Mouse (Mus musculus): ENCODE measurements at regions not wholly inside any gene's neighbourhood (a gene's known extent, or its start where the extent isn't known, plus 50 kb on each side); places are given as distances from the start of the nearest gene placed in this dataset.

DNA sequence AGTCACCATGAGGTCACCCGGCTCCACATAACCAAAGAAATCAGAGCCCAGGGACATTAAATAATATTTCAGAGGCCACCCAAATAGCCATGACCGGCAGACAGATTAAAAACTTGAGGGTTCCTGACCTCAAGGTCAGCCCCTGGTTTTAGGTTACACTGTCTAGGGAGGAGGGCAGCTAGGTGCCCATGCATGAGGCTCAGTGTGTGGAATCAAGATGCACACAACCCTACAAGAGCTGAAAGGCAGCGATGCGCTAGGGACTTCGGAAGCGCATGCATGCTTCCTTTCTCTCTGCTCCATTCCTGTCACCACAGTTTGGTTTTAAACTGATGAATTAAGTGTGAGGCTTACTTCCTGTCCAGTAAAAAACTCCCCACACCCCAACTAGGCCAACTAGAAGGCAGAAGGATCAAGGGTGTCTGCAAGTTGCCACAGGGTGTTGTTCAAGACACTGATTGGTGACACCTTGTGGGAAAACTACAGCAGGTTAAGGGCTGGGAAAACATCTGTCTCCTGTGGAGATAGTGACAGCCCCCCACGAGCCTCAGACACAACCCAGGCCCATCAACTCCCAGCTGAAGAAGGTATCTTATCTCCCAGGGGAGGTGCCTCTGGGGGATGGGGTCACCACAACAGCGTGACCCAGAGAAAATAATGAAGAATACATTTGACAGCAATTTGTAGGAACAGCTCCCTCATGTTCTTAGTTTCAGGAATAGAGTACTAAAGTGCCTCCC is 127.2 kb upstream of the Gdnf start:
- no peak for DNase-seq (ENCODE audit: extremely low spot score in 1 of 2, low spot score in 1 of 2)

- DNase-seq (ENCODE audit: extremely low spot score in 1 of 2, low spot score in 1 of 2), result no peak
Measured at GRCm38 (mm10) chr15:7691251-7691650, 119.4 kb upstream of the Gdnf start.

DNA sequence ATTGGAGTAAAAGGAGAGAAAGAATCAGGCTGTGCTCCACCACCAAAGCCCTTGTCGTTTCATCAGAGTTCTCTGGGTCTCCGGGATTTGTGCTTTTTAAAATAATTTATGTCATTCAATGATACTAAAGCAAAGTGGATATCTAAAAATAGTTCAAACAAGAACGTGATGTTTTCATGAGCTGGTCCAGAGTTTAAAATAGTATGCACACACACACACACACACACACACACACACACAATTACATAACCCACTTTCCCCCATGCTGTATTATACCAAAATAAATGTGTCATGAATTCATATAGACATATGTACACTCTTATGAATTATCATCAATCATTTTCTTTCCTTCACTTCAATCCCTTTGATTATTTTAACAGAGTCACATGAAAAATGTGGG is 118.5 kb upstream of the Gdnf start:
- no peak for DNase-seq (ENCODE audit: extremely low spot score in 1 of 2, low spot score in 1 of 2)

GRCm38 (mm10) chr15:7694037-7694436 is 116.6 kb upstream of the Gdnf start:
- no peak for DNase-seq (ENCODE audit: extremely low spot score in 1 of 2, low spot score in 1 of 2)

DNA sequence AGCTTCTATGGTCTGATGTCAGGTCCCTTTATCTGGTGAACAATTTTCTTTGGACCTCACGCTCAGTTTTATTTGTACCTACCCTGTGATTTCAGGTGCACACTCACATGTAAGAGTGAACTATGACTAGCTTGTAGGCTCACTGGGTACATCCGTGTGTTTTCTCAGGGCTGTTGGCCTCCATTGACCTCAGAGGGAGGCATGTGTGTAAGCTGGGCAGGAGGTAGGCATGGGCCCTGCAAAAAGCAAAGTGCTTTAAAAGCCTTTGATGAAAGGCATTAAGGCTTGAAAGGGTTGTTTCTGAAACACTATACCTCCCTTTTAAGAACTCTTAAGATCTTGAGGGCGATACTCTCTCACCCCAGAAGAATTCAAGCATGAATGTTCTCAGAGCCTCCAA is 112.9 kb upstream of the Gdnf start:
- no peak for DNase-seq (ENCODE audit: extremely low spot score in 1 of 2, low spot score in 1 of 2)

DNA sequence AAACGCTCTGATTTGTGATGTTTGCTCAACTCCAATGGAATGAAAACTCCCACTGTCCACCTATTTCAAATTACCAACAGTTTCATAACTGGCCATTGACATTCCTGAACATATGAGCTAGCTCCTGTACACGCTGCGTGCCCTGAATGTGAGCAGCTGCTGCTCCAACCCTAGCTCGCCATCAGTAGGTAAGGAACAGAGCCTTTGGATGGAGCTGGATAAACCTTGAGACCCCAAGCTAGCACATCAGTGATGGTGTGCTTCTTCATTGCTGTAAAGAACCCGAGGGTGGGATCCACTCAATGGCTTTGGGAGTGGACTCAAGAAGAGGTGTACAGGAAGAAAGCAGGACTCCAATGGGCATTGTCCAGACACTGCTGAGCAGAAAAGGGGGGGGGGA is 101.8 kb upstream of the Gdnf start:
- no peak for DNase-seq (ENCODE audit: extremely low spot score in 1 of 2, low spot score in 1 of 2)

DNA sequence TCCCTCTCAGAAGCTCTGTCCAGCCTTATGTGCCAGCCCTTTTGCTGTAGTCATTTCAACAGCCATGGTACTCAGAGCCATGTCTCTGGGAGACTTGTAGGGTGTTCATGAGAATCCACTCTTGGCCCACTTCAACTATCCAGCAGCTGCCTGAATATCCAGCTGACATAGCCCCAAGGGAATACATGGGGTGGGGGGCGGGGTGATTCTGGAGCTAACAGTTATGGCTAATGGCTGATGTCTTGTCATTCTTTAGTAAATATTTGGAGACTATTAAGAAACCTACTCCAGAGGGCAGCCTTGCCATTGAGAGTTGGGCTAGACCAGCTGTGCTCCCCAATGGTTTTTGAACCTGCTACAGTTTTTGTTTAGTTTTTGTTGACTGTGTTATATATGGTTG is 96.0 kb upstream of the Gdnf start:
- DNase-seq (ENCODE audit: extremely low spot score in 1 of 2, low spot score in 1 of 2), result no peak

- no peak for DNase-seq (ENCODE audit: extremely low spot score in 1 of 2, low spot score in 1 of 2)
Measured at GRCm38 (mm10) chr15:7716188-7716587, 94.5 kb upstream of the Gdnf start.

- DNase-seq (ENCODE audit: extremely low spot score in 1 of 2, low spot score in 1 of 2), result no peak
Measured at GRCm38 (mm10) chr15:7723202-7723721, 87.4 kb upstream of the Gdnf start.

DNA sequence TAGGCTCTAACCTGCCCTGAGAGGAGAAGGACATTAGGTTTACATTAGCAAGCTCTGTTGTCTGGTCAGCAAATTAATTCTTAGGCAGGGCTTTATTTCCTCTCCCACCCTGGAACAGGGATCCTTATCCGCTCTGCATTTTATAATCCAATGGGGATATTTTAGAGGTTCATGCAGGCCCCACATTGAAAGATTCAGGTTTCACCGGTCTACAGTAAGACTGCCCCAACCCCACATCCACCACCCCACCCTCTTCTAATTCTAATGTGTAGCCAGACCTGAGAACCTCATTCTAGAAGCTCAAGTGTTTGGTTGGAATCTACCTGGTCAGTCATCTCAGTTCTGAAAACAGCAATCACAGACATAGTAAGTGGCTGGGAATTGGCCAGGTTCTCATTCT is 86.9 kb upstream of the Gdnf start:
- no peak for DNase-seq (ENCODE audit: extremely low spot score in 1 of 2, low spot score in 1 of 2)

DNA sequence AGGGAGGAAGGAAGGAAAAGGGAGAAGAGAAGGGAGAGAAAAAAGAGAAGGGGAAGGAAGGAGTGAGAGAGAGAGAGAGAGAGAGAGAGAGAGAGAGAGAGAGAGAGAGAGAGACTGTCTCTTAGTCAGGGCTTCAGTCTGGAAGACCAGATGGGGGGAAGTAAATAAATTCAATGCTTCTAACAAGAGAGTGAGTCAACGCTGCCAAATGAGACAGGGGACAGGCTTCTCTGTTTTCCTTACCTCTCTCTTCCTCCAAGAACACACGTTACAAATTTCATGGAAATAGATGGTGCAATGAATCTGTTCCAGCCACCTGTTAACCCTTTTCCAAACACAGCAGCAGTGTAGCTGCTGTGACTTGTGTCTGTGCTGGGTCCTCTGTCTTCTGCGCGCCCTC is 85.1 kb upstream of the Gdnf start:
- DNase-seq (ENCODE audit: extremely low spot score in 1 of 2, low spot score in 1 of 2), result no peak

DNA sequence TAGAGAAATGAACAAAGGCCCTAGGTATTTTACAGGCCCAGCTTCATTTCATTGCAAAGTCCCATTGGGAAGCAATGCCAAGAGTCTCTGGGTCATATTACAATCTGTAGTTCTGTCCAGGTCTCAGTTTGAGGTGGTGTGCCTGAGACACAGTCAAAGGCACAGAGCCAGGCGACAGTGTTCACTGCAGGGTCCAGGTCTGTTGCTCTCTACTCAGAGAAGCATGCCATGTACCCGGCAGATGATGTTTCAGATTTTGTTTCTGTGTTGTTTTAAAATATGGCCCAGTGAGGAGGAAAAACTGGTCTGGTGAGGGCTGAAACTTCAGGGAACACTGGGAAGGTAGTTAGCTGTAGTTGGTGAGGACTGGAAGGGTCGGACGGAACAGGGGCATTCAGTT is 63.1 kb upstream of the Gdnf start:
- no peak for DNase-seq (ENCODE audit: extremely low spot score in 1 of 2, low spot score in 1 of 2)

- no peak for DNase-seq (ENCODE audit: extremely low spot score in 1 of 2, low spot score in 1 of 2)
Measured at GRCm38 (mm10) chr15:7750441-7750840, 60.2 kb upstream of the Gdnf start.

Data from frontal cortex, adult 2 months (tissue).